Mouse (Mus musculus): Measurements from ENCODE around the gene Arhgef33. TPM values are rescaled to one million over a fixed set of nuclear protein-coding genes. Genes with fewer than 3 reads are reported as not detected.

Gene Arhgef33
- total and polyA plus RNA-seq, 3 experiments: 0.06 to 0.18 TPM; not detected in 1

DNA sequence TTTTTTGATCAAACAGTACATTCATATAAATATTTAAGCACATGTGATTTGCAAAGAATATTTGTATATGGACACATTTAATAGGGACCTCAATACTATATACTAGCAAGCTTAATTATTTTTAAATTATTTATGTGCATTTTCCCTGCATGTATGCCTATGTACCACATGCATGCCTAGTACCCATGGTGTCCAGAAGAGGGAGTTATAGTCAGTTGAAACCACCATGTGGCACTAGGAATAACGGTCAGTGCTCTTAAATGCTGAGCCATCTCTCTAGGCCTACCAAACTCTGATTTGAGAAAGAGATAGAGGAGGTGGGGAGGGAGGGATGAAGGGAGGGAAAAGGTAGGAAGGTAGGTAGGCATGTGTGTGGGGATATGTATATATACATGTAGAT is 104.0 kb downstream of the Arhgef33 start:
- H3K36me3 ChIP-seq (ENCODE audit: control insufficient read depth, insufficient read depth, low read length): peaks cover 3% of the 10 kb centered on the region
- no peaks in the 10 kb centered on the region for H3K4me1 ChIP-seq (ENCODE audit: control insufficient read depth, insufficient read depth, low read length)
- WGBS: 48% methylated on average over 1 of the region's 1 CpGs
- DNase-seq: no peak
- no peak overlapping the region for H3K9ac ChIP-seq (ENCODE audit: low read depth, low read length)
- H3K27ac ChIP-seq: no peak overlapping the region
- H3K79me2 ChIP-seq (replicated peaks; ENCODE audit: control insufficient read depth, insufficient read depth, low read length): no peaks in the 10 kb centered on the region
- H3K27me3 ChIP-seq (ENCODE audit: control insufficient read depth, insufficient read depth, low read length): no peaks in the 10 kb centered on the region
- H3K4me3 ChIP-seq: no peak overlapping the region
- intact Hi-C loops (cut with DNase I): no loop called here
- TF ChIP-seq CTCF (IDR thresholded peaks at IDR 0.05) (peak; percentile 66), POLR2A (IDR thresholded peaks at IDR 0.05; ENCODE audit: insufficient read depth, low read depth, low read length) (no peak)

DNA sequence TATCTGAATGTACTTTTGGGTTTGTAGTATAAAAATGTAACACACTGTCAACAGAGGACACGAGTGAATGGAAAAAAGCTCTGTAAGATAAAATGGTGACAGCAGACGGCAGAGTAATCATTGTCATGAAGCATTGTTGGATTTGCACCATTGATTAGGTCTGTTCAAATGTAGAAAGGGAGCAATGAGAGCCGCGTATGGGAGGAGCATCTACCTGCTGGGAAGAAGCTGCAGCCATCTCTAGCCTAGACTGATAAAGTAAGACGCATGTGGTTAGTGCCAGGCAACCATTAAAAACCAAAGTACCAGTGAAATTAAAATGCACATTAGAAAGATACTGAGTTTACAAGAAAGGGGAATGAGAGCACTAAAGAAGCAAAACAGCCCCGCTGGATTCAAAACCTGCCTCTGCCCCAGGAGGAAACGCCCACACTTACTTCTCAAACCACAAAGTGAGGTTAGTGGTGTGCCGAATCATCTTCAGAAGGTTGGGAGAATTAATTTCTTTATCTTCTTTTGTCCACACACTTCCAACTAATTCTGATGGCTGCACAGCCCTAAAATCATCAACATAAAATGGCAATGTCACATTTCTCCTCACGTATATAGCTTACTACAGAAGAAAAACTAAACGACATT is 111.5 kb downstream of the Arhgef33 start:
- H3K79me2 ChIP-seq (replicated peaks; ENCODE audit: control insufficient read depth, insufficient read depth, low read length): no peaks in the 10 kb centered on the region
- no peaks in the 10 kb centered on the region for H3K4me1 ChIP-seq (ENCODE audit: control insufficient read depth, insufficient read depth, low read length)
- no peak overlapping the region for H3K27ac ChIP-seq
- H3K9ac ChIP-seq (ENCODE audit: low read depth, low read length): no peak overlapping the region
- no peak for DNase-seq
- H3K4me3 ChIP-seq: no peak overlapping the region
- TF ChIP-seq POLR2A (IDR thresholded peaks at IDR 0.05; ENCODE audit: insufficient read depth, low read depth, low read length): no peak
- 87% methylated on average over 10 of the region's 10 CpGs for WGBS
- no peaks in the 10 kb centered on the region for H3K27me3 ChIP-seq (ENCODE audit: control insufficient read depth, insufficient read depth, low read length)
- H3K36me3 ChIP-seq (ENCODE audit: control insufficient read depth, insufficient read depth, low read length): peaks cover 1% of the 10 kb centered on the region; the same call in 1 of the 2 replicates
- intact Hi-C loops (cut with DNase I): no loop called here

DNA sequence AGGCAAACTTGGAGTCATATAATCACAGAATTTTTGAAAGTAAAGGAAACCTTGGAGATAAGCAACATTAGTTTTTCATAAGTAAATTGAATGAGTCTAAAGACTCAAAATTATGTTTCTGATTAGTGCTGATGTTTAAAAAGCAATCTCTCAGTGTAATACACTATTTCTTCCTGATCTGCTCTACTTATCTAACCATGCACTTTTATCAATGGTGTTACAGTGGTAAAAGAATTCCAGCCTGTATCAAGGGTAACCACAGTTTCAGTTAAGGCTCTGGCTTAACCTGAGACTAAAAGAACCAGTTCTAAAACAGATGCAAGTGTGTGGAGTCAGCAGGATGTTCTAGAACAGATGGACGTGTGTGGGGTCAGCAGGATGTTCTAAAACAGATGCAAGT is 113.8 kb downstream of the Arhgef33 start:
- no peaks in the 10 kb centered on the region for H3K27me3 ChIP-seq (ENCODE audit: control insufficient read depth, insufficient read depth, low read length)
- no peak overlapping the region for H3K27ac ChIP-seq
- WGBS: 80% methylated on average over 1 of the region's 1 CpGs
- no peak overlapping the region for H3K9ac ChIP-seq (ENCODE audit: low read depth, low read length)
- TF ChIP-seq CTCF (IDR thresholded peaks at IDR 0.05): no peak
- TF ChIP-seq POLR2A (IDR thresholded peaks at IDR 0.05; ENCODE audit: insufficient read depth, low read depth, low read length): no peak
- H3K4me1 ChIP-seq (ENCODE audit: control insufficient read depth, insufficient read depth, low read length): peaks cover 2% of the 10 kb centered on the region
- DNase-seq: no peak
- H3K36me3 ChIP-seq (ENCODE audit: control insufficient read depth, insufficient read depth, low read length): peaks cover 5% of the 10 kb centered on the region
- no peak overlapping the region for H3K4me3 ChIP-seq
- intact Hi-C loops (cut with DNase I): no loop called here
- no peaks in the 10 kb centered on the region for H3K79me2 ChIP-seq (replicated peaks; ENCODE audit: control insufficient read depth, insufficient read depth, low read length)

DNA sequence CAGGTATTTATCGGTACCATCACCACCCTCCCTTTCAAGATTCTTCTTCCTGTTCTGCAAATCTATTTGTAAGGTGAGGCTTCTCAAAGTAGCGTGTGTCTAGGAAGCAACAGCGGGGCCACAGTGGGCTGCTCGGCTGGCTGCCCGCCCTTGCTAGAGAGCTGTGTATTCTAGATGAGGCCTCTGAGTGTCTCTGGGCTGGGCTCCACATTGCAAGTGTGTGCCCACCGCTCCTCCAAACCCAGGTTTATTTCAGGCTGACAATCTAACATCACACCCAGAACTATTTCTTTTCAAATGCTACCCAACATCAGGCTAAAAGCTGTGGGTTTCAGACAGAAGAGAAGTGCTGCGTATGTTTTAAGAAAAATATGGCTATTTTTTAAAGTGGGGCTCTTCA is 119.0 kb downstream of the Arhgef33 start:
- Histone ChIP-seq H3K9ac (ENCODE audit: low read depth, low read length) (peak overlapping the region; percentile 57), H3K27me3 (ENCODE audit: control insufficient read depth, insufficient read depth, low read length) (no peaks in the 10 kb centered on the region), H3K4me1 (ENCODE audit: control insufficient read depth, insufficient read depth, low read length) (peaks cover 14% of the 10 kb centered on the region), H3K4me3 (no peak overlapping the region), H3K79me2 (replicated peaks; ENCODE audit: control insufficient read depth, insufficient read depth, low read length) (no peaks in the 10 kb centered on the region), H3K27ac (peak overlapping the region; percentile 90), H3K36me3 (ENCODE audit: control insufficient read depth, insufficient read depth, low read length) (peaks cover 12% of the 10 kb centered on the region)
- 72% methylated on average over 7 of the region's 7 CpGs for WGBS
- no peak for TF ChIP-seq POLR2A (IDR thresholded peaks at IDR 0.05; ENCODE audit: insufficient read depth, low read depth, low read length)
- no peak for TF ChIP-seq CTCF (IDR thresholded peaks at IDR 0.05)
- TF ChIP-seq EP300 (IDR thresholded peaks at IDR 0.05; ENCODE audit: insufficient read depth, low read depth, low read length): no peak
- DNase-seq: no peak
- intact Hi-C loops (cut with DNase I): no loop called here

DNA sequence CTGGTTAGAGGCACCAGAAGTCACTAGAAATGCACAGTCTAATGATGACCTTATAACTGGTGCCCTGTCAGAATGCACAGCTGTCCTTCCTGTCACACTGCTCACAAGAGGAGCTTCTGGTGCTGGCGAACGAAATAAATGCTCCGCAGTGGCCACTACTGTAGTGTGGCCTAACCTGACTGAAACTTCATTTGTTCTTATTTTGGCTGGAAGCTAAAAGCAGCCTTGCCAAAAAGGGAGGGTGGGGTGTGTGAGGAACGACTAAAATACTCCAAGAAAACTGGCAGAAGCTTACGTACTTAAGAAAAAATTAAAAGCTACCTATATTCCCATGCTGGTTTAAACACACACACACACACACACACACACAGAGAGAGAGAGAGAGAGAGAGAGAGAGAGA is 119.7 kb downstream of the Arhgef33 start:
- intact Hi-C loops (cut with DNase I): no loop called here
- TF ChIP-seq POLR2A (IDR thresholded peaks at IDR 0.05; ENCODE audit: insufficient read depth, low read depth, low read length): 0 out of 2 replicates have a peak, but pooled peaks have one; percentile 27
- TF ChIP-seq CTCF (IDR thresholded peaks at IDR 0.05): no peak
- no peak for DNase-seq
- H3K4me1 ChIP-seq (ENCODE audit: control insufficient read depth, insufficient read depth, low read length): peaks cover 14% of the 10 kb centered on the region
- H3K4me3 ChIP-seq: no peak overlapping the region
- H3K36me3 ChIP-seq (ENCODE audit: control insufficient read depth, insufficient read depth, low read length): peaks cover 13% of the 10 kb centered on the region
- peak overlapping the region; percentile 57 for H3K9ac ChIP-seq (ENCODE audit: low read depth, low read length)
- no peaks in the 10 kb centered on the region for H3K79me2 ChIP-seq (replicated peaks; ENCODE audit: control insufficient read depth, insufficient read depth, low read length)
- no peaks in the 10 kb centered on the region for H3K27me3 ChIP-seq (ENCODE audit: control insufficient read depth, insufficient read depth, low read length)
- H3K27ac ChIP-seq: peak overlapping the region; percentile 90
- 21% methylated on average over 5 of the region's 5 CpGs for WGBS

DNA sequence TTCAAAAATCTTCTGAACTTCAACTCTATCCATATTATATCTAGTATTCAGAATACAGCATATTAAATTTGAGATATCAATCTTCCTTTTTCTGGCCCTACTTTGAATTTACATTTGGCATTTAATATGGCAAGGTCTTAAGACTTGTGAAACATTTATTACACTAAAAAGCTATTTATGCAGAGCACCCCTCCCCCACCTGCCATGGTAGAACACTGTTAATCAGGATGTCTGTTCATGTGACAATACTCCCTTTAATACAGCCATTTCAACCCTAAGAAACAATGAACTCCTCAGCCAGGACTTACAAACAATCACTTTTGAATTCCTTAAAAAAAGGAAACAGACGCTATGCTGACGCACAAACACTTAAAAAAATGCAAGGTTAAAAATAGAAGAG is 120.8 kb downstream of the Arhgef33 start:
- intact Hi-C loops (cut with DNase I): no loop called here
- 58% methylated on average over 2 of the region's 2 CpGs for WGBS
- H3K36me3 ChIP-seq (ENCODE audit: control insufficient read depth, insufficient read depth, low read length): peaks cover 13% of the 10 kb centered on the region
- H3K9ac ChIP-seq (ENCODE audit: low read depth, low read length): no peak overlapping the region
- TF ChIP-seq EP300 (IDR thresholded peaks at IDR 0.05; ENCODE audit: insufficient read depth, low read depth, low read length) (no peak), POLR2A (IDR thresholded peaks at IDR 0.05; ENCODE audit: insufficient read depth, low read depth, low read length) (no peak), CTCF (IDR thresholded peaks at IDR 0.05) (no peak)
- H3K4me1 ChIP-seq (ENCODE audit: control insufficient read depth, insufficient read depth, low read length): peaks cover 14% of the 10 kb centered on the region
- no peaks in the 10 kb centered on the region for H3K27me3 ChIP-seq (ENCODE audit: control insufficient read depth, insufficient read depth, low read length)
- peak overlapping the region; percentile 17; the same call in 1 of the 2 replicates for H3K4me3 ChIP-seq
- H3K27ac ChIP-seq: peak overlapping the region; percentile 90
- H3K79me2 ChIP-seq (replicated peaks; ENCODE audit: control insufficient read depth, insufficient read depth, low read length): no peaks in the 10 kb centered on the region
- no peak for DNase-seq
